Mouse (Mus musculus) adrenal gland, adult 8-10 months (tissue): ENCODE data around the gene Ahdc1. TPM values are rescaled to one million over a fixed set of nuclear protein-coding genes. Genes with fewer than 3 reads are reported as not detected.

ENCODE experiments used
- DNase-seq: peaks from one replicate; pipeline ENCODE4 v3.0.0; 2022
- total RNA-seq, 4 experiments: library from RNA; stranded (reverse); gene quantifications; 2 replicates each; pipeline ENCODE4 v1.2.4; 2022

Ahdc1 gene
- total RNA-seq, 4 experiments from 2014 or later = 72.0 to 109 (median 82.9) TPM

DNA sequence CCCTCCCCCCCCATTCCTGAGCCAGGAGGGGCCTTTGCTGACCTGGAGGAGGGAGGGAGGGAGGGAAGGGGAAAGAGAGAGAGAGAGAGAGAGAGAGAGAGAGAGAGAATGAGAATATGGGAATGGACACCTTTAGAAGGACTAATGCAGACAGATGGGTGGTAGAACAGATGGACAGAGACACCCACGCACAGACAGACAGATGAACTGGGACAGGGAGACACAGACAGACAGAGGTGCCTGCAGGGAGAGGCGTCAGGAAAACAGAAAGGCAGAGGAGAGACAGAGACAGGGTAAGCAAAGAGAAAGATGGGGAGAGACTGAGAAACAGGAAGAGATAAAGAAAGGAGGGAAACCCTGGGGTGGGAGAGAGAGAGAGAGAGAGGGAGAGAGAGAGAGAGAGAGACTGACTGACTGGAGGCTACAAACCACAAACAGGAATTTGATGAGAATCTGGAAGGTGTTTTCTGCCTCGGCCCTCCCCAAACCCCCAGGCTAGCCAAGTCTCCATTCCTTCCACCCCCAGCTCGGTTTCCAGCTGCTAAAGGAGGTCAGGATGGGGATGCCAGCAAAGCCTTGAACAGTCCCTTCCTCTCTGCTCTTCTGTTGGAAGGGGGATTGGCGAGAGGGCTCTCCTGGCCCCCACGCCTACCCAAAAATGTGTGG, 6.7 kb downstream of the Ahdc1 start:
- DNase-seq = no peak

DNA sequence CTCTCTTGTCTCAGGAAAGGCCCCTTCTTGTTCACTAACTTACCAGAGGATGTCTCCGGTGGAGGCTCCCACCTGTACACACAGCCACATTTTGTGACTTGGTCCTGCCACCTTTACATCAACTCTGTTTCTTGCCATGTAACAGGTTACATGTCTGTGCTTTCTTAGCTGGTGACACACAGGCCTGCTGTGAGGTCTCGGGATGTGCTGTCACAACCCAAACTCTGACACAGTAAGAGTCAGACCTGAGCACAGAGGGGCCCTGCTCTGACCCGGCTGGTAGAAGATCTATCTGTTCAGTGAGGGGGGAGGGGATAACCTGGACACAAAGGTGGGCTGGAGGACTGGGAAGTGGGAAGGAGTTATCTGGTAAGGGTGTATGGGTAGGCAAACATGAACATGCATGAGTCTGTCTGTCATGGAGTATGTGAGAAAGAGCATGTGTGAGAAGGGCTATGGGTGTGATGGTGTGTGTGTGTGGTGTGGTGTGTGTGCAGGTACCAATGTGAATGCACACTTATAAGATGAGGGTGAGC, 7.3 kb downstream of the Ahdc1 start:
- DNase-seq = no peak

DNA sequence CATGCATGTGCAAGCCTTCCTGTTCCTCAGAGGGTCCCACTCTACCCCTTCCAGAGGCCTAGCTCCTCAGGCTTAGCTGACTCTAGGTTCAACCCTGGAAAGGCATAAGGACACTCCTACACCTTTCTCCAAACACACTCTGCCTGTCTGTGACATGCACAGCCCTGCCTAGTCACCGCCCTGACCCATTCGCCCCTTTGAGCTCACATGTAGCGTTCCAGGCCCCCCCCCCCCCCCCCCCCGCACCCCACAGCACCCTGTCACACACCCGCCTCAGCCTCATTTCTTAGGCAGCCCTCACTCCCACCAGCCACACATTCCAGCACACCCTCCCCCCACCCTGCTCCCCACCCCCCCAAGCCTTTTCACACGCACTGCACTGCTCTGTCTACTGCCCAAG, 9.7 kb downstream of the Ahdc1 start:
- no peak for DNase-seq

DNA sequence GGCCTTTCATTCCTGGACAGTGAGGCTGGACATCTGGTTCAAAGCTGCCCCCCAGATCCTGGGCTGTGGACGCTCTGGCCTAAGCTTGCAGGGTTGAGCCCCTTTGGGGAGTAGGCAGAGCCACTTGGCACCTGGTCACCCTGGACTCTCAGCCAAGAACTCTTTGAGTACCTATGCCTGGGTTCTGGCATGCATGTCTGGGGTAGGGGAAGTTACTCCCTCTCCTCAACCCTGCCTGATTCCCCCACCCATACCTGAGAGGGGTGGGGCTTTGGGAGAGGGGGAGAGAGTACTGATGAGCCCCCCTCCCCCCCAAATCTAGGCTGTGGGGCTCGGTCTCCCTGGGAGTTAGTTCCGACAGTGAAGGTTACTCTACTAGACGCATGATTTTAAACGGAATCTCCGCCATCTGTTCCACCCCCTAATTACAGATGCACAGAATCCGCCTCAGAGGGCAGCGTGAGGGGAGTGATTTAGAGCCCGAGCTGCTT, 10.2 kb downstream of the Ahdc1 start:
- DNase-seq = no peak

DNA sequence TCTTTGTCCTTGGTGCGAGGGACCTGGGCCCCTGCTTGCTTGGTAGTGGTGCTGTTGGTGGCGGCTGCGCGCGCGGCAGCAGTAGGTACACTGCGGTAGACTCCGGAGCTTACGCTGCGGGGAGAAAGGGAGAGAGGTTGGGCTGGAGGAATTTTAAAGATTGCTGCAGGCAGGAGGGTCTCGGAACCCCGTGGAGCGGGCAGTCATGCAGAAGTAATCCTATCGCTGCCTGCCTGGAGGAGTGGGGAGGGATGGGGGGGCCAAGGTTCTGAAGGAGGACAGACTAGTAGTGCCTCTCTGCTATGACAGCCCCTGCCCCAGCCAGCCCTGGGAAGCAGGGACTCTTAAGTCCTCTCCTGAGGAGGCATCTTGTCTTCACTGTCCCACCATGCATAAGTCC, 11.2 kb downstream of the Ahdc1 start:
- no peak for DNase-seq

DNA sequence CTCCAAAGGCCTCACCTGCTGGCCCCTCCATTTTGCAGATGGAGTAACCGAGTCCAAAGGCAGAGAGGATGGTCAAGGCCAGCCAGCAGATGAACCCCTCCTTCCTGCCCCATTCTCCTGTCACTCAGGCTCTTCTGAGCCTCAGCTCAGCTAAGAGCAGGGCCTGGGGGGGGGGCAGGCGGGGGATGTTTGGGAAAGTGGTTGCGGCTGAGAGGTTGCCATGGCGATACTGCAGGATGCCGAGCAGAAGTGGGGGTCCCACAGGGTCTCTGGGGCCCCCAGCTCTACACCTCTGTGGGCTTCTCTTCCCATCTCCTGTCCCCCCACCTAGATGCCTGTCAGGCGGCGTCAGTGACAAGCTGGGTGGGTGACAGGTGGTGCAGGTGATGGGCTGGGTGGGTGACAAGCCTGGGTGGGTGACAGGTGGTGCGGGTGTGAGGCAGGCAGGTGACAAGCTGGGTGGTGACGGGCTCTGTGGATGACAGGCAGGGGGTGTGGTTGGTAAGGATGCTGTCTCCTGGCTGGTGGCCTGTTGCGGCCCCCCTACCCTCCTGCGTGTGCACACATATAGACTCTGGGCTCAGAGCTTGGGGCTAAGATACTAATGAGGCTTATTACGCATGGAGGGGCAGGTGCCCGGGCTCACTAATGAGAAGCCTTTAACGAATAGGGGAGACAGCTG, 12.0 kb downstream of the Ahdc1 start:
- no peak for DNase-seq

DNA sequence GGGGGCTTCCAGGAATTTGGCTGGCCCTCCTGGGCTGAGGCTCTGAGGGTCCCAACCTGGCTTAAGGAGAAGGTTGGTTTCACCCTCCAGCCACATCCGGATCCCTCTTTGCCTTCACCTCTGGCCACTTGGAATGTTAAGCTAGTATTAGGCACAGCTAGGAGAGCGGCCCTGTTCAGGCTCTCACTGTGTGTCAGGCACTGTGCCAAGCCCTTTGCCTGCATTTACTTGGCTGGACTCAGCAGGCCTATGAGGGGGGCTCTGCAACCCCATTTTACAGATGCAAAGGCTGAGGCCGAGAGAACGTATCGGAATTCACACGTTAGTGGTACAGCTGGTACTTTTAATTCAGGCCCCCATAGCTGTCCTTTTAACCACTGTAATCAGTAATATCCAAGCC, 12.6 kb downstream of the Ahdc1 start:
- DNase-seq = no peak

DNA sequence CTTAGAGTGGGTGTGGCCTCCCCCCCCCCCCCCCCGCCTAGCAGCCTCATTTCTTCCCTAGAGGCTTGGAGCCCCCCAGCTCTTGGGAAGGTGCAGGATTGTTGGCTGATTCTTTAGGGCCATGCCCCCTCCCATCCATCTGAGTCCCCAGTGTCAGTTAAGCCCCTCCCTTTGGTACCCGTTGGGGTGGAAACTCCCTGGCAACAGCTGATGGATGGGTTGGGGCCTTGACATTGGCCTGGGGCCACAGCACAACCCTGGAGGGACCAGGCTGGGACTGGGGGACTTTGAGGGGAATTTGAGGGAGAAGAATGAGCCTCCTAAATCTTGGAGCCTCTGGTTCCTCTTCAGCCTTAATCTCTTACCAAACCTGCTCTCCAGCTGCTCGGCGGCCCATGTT, 13.3 kb downstream of the Ahdc1 start:
- DNase-seq = no peak

DNA sequence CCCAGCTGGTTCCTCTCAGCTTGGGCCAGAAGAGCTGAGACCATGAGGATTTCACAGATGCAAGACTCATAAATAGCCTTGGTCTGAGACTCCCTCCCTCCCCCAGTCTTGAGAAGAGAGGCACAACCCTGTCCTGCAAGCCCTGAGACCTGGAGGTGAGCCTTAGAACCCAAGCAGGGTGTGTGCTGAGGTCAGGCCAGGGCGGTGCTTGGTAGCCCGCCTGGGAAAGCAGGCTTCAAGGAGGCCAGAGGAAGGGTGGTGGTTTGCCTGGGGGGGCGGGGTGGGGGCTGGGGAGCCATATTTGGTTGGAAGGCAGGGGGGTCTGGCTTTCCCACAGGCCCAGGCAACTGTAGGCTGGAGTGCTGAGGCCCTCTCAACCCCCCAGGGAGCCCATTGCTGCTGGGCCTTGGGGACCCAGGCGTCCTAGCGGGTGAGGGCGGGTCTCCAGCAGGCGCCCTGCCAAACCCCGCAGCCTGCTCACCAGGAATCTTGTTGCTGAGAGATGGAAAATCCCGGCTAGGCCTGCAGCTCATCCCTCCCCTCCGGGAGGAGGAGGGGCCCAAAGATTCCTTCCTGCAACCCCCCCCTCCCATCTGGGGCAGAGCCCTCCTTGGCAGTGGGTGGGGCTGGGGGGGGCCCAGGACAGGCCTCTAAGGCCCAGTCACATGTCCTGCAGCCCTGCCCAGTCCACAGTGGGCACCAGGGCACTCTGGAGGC, 14.1 kb downstream of the Ahdc1 start:
- no peak for DNase-seq

DNA sequence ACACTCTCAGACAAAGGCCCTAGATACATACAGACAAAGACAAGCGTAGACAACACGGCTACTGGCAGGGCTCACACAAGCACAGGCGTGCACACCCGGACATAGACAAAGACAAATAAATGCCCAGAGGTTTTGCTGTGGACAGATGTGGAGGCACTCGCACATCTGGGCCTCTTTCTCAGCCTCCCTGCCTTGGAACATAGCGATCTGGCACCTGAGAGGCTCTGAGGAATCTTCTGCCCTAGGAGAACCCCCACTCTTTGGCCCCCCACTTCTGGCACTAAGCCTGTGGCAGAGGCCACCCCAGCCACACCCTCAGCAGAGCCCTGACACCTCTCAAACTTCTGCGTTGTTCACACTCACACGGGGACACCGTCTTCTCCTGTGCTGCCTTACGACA, 15.2 kb downstream of the Ahdc1 start:
- no peak for DNase-seq

DNA sequence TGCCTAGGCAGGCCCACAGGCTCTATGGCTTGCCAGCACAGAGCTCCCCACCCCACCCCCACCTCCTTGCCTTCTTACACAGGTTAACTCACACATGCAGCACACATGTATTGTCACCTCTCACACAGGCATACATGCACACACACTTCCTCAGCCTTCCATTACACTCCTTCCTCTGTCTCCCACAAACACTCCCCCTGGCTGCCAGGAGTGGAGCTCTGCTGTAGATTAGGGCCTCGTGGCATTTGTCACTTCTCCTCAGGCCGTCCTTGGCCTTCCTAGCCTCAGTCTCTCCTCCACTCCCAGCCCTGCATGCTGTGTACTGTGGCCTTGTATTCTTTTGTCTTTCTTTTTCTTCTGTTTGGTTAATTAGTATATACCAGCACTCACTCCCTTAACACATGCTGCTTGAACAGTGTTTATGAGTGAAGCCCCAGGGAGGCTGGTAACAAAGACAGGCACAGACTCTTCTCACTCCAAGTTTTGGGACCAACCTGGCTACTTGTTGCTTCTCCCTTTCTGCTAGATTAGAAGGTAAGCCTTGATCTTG, 15.8 kb downstream of the Ahdc1 start:
- no peak for DNase-seq

DNA sequence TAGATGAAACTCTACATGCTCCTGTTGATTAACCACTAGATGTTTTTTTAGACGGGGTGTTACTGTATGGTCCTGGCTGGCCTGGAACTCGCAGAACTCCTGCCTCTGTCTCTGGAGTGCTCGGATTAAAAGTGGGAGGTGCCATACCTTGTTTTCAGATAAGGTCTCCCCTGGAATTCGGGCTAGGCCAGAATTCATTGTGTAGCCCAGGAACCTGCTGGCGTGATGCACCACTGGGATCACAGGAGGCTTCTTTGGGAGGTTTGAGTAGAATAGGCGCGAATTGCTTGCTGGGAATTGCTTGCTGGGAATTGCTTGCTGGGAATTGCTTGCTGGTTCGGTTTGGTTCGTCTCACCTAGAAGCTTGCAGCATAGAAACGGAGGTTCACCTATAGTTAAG, 16.7 kb downstream of the Ahdc1 start:
- no peak for DNase-seq

DNA sequence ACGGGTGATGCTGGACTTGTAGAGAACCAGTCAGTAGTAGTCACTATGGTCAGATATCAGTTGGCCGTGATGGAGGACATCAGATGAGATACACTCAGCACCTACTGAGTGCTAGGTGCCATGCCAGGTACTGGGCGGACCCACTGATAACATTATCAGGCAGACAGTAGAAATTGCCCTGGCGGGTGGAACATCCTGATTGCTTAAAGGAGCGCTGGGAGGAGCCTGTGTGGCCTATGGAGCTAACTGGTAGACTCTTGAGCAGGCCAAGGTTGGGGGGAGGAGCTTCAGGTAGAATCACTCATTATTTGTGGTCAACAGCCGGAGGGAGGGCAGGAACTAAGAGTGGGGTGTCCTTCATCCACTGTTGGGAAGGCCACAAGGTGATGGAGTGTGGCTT, 17.1 kb downstream of the Ahdc1 start:
- DNase-seq = peak; percentile 79

DNA sequence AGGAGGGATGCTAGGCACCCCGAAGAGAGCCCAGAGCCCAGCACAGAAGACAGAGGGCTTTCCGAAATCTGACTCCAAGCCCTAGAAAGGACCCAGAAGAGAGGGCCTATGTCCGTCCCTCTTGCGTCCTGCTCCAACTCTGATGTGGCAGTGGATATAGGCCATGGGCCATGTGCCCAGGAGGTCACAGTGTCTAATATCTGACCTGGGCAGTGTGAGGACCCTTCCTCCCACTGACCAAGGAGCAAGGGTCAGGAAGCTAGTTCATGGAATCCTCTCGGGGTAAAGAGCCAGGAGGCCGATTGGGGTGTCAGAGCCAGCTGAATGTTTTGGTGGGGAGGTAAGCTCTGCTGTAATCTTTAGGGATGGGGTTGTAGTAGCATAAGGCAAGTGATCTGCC, 17.8 kb downstream of the Ahdc1 start:
- DNase-seq = no peak

DNA sequence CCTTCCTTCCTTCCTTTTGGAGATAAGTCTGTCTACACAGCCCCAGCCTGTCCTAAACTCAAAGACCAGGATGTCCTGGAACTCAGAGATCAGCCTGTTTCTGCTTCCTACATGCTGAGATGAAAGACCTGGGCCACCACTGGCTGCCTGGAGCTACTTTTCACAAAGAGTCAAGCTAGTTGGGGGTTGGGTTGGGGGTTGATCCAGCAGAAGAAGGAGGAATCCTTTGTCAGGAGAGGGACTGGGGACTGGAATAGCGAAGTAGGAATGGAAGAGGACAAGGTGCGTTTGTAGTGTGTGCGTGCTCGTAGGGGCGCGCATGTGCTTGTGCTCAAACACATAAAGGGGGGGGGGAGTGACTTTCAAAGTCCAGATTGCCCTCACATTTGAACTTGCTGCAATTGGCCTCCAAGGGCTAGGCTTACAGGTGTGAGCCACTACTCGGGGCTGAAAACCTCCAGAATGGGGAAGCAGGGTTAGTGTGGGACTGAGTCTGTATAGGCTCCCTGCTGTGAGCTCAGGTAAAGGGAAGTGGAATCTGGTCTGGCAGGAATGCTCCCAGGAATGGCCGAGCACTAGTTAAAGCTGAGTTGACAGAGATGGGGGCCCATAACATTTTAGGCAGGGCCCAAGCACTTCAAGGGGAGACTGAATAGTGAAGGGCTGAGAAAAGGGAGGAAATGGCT, 21.5 kb downstream of the Ahdc1 start:
- DNase-seq = no peak

DNA sequence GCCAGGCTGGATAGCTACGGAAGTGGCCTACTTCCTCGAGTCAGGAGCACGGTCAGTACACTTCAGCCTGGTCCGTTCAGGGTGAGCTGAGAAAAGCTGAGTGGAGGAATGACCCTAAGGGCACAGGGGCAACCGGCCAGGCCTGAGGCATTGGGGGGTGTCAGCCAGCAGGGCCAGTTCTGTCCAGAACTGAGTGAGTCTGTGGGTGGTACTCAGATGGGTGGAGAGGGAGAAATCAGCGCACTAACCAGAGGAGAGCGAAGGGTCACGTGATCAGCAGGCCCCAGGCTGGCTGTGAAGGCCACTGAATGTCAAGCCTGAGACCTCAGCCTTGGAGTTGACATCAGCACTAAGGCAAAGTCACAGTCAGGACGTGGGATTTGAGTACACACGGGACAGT, 23.4 kb downstream of the Ahdc1 start:
- DNase-seq = peak; percentile 71

DNA sequence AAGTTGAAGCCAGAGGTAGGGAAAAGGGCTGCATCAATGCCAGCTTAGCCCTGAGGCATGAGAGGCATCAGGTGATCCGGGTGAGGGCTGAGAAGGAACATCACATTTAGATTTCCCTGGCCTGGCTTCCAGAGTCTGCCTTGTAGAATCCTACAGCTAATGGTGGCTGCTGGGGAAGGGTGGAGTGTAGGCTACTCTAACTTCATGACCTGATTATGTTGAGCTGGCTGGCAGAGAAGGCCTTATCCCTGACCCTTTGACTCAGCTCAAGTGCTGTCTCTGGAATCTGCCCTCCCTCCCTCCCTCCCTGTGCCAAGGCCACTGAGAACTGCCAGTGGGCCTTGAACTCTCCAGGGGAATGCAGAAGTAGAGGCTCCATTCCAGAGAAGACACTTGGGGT, 24.4 kb downstream of the Ahdc1 start:
- DNase-seq = peak; percentile 73

DNA sequence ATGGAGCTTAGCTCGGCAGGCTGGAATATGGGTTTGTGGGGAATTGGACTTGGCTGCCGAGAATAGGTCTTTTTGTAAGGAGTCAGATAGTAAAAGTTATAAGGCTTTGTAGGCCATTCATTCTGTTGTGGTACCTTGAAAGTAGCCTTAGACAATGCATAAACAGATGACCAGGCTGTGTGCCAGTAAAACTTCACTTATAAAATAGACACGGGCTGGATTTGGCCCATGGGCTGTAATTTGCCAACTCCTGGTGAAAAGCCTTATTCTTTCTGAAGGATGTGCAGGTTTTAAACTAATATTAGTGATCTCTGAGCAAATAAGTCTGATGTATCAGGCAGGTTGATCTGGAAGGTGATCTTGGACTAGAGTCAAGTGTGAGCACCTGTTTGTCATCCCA, 24.9 kb downstream of the Ahdc1 start:
- no peak for DNase-seq

DNA sequence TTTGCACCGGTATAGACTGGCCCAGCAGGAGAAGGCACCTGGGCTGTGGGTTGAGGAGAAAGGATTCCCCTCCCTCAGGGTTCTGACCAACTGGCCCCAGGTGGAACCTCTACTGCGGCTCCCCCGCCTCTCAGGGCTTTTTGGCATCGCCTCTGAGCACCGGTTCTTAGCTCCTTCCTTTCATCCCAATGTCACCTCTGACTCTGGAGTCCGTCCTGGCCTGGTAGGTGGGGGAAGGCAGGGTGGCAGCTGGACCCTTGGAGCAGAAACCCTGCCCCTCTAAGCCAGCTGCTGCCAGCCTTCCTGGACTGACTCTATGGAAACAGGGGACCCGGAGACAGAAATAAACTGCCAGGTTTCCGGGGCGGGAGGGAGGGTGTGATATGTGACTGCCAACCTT, 26.2 kb downstream of the Ahdc1 start:
- DNase-seq = no peak

DNA sequence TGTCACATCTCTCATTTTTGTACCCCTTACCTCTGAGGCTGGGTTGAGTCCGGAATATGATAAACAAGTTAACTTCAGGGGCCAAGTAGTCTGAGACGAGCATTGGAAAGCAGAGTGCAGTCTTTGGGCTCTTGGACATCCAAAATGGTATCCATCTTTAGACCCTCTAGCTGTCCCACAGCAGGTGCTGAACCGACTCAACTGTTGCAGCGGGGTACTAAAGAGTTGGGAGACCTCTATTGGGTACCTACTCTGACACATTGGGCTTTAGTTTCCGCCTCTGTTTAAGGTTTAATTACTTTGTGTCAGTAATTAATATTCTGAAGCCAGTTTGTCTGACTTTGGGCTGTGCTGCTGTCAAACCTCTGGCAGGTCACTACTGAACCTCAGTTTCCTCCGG, 26.7 kb downstream of the Ahdc1 start:
- no peak for DNase-seq

DNA sequence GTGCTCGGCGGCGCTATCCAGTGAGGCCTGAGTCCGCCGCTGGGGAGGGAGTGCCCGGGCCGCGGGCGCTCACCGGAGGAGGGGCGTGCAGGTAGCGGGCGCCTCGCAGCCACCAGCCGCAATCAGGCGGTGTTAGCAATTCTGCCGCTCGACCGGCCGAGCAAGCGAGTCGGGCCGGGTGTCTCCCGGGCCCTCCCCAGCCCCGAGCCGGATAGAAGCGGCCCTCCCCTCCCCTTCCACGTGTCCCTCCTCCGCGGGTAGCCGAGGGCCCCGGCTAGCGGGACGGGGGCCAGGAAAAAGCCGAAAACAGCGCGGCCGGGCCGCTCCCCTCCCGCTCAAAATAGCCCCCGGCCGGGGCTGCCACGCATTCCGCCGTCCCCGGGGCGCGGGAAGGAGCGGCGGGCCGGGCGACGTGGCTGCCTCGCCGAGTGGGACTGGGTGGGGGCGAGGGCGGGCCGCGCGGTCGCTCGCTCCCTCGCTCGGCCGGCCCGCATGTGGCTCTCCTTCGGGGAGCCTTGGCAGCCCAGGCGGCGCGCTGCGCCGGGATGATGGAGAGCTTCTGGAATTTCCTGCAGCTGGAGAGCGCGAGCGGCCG, 27.6 kb downstream of the Ahdc1 start:
- no peak for DNase-seq
